In genomic region chr11:49154077-49154476, GRCm38 (mm10) we compare ENCODE assay signal across 29 mouse cellular contexts. TPM values are rescaled to one million over a fixed set of nuclear protein-coding genes. Genes with fewer than 3 reads are reported as not detected.
A peak's percentile ranks its signal among the peaks of the same experiment; 100 is the strongest.
DNase-seq lines count a peak whose midpoint lies in the region; TF ChIP-seq lines count a peak whose summit lies in the region.
"Had no signal": no experiment of that assay in that cellular context is flagged by ENCODE, and none has a peak within 500 bp of the region (broad histone marks: within the 10 kb centered on the region; RNA-seq: fewer than 3 reads in every experiment).

Gene Olfr1394, plus strand, starts transcription at chr11:49154377.

- 40% methylated on average over 1 of the region's 1 CpGs for WGBS in heart, adult 2 months
- WGBS in kidney, adult 2 months, result 63% methylated on average over 1 of the region's 1 CpGs

- TF ChIP-seq EP300 in heart, adult 2 months (IDR thresholded peaks at IDR 0.05; ENCODE audit: insufficient read depth, low read depth, low read length), result no peak

- peak within 1 kb of the TSS; percentile 47 for H3K27ac ChIP-seq in heart, adult 2 months
- H3K27ac ChIP-seq in kidney, adult 2 months (ENCODE audit: insufficient read depth, low read depth, low read length), result no peak within 1 kb of the TSS
- H3K27ac ChIP-seq in brown adipose tissue, adult 24 weeks (replicated peaks; ENCODE audit: low read depth, low read length), result peak within 1 kb of the TSS; percentile 64

- intact Hi-C loops in heart, adult 2 months (cut with DNase I), result loop anchor here (2.0 kb wide), 1 partner anchor 37 kb away; no protein-coding TSS in a partner anchor
- intact Hi-C loops in heart, postnatal 25 days (cut with DNase I), result no loop called here

- H3K36me3 ChIP-seq in heart, adult 2 months (ENCODE audit: control insufficient read depth, insufficient read depth, low read length), result no peaks in the 10 kb centered on the region; the same call in 1 of the 2 replicates
- H3K36me3 ChIP-seq in kidney, adult 2 months (ENCODE audit: control insufficient read depth, insufficient read depth, low read length), result no peaks in the 10 kb centered on the region
- H3K36me3 ChIP-seq: G1E had no signal

- H3K27me3 ChIP-seq in heart, adult 2 months (ENCODE audit: control insufficient read depth, insufficient read depth, low read length), result no peaks in the 10 kb centered on the region
- H3K27me3 ChIP-seq in kidney, adult 2 months (replicated peaks; ENCODE audit: control insufficient read depth, insufficient read depth, low read length), result no peaks in the 10 kb centered on the region
- H3K27me3 ChIP-seq: CH12.LX had no signal

- H3K79me2 ChIP-seq in heart, adult 2 months (replicated peaks; ENCODE audit: control insufficient read depth, insufficient read depth, low read length), result no peaks in the 10 kb centered on the region

- no peak for DNase-seq in heart, adult 2 months
- DNase-seq in heart, postnatal 25 days (ENCODE audit: low spot score), result no peak
- DNase-seq in kidney, adult 2 months, result peak; percentile 29
- DNase-seq in kidney, postnatal 4 days, result no peak
- DNase-seq in kidney, adult 9 months, result peak; percentile 33
- no peak for DNase-seq in kidney, postnatal 14 days
- no peak for DNase-seq in thymus, postnatal 10 days (ENCODE audit: low spot score in 2 of 2)
- DNase-seq: adrenal gland, adult 2 months; adrenal gland, adult 8-10 months; adrenal gland, postnatal 10 days; adrenal gland, postnatal 14 days; adrenal gland, postnatal 25 days; adrenal gland, postnatal 36 days; B cell, adult 2 months; cerebellum, adult 11 months; cerebellum, adult 11-12 months; cerebellum, adult 18-20 months had no signal

- no peak for TF ChIP-seq CTCF in heart, adult 2 months (IDR thresholded peaks at IDR 0.05)
- TF ChIP-seq CTCF in kidney, adult 2 months (conservative IDR thresholded peaks at IDR 0.05; ENCODE audit: insufficient read depth, insufficient read length, low read depth, low read length), result no peak

- H3K9ac ChIP-seq in heart, adult 2 months (ENCODE audit: low read depth, low read length), result no peak within 1 kb of the TSS

- TF ChIP-seq POLR2A in heart, adult 2 months (IDR thresholded peaks at IDR 0.05; ENCODE audit: insufficient read depth, low read depth, low read length), result no peak
- TF ChIP-seq POLR2A in kidney, adult 2 months (IDR thresholded peaks at IDR 0.05; ENCODE audit: low read depth, low read length), result no peak

- H3K4me1 ChIP-seq in heart, adult 2 months (ENCODE audit: control insufficient read depth, insufficient read depth, low read length), result peaks cover 5% of the 10 kb centered on the region
- no peaks in the 10 kb centered on the region for H3K4me1 ChIP-seq in kidney, adult 2 months (ENCODE audit: control insufficient read depth, insufficient read depth, low read length)
- peaks cover 10% of the 10 kb centered on the region for H3K4me1 ChIP-seq in brown adipose tissue, adult 24 weeks (ENCODE audit: control insufficient read depth, insufficient read depth, insufficient read length, low read length)

- no peak within 1 kb of the TSS for H3K4me3 ChIP-seq in heart, adult 2 months
- H3K4me3 ChIP-seq in kidney, adult 2 months (ENCODE audit: insufficient read depth, low read depth, low read length), result no peak within 1 kb of the TSS
- no peak within 1 kb of the TSS for H3K4me3 ChIP-seq in brown adipose tissue, adult 24 weeks (ENCODE audit: insufficient read depth, low read depth, low read length)

RNA-seq across cellular contexts. Expression of gene Olfr1394, which starts in this region (rescaled TPM):
- not detected for total RNA-seq in heart, adult 2 months (2021)
- polyA plus RNA-seq in heart, adult 2 months (2012; rRNA removed), result not detected in 2 replicates
- not detected for total RNA-seq in heart, postnatal 25 days (2021)
- polyA plus RNA-seq in kidney, adult 2 months (2012; rRNA removed), result 0.02 TPM in 1 of 2 replicates, not detected in the other
- not detected in 2 replicates for polyA plus RNA-seq in brown adipose tissue, adult 24 weeks (2012; ENCODE audit: insufficient read depth, insufficient read length, missing spikeins)
- total RNA-seq: adrenal gland, adult 18-20 months; adrenal gland, adult 2 months; adrenal gland, adult 8-10 months; adrenal gland, postnatal 10 days; adrenal gland, postnatal 14 days; adrenal gland, postnatal 25 days; adrenal gland, postnatal 36 days; adrenal gland, postnatal 4 days; CH12.LX; ES-E14; MEL had no signal
- polyA plus RNA-seq: activated CD4-positive, CD25-positive, alpha-beta regulatory T cell, adult 4 months; adrenal gland, adult 2 months; brain, embryonic 14.5 days; C2C12; CD4-positive, CD25-positive, alpha-beta regulatory T cell, adult 4 months; G1E; Patski had no signal

Comparison
In these comparisons a context has a peak if more than half of its experiments do, and no peak if none do; other contexts are left out.
1. Peak in DNase-seq in kidney, adult 2 months; RNA of the gene not detected or under 1 TPM.